Mouse (Mus musculus) midbrain, embryonic 15.5 days (tissue): ENCODE measurements around the gene Tmem56. TPM values are rescaled to one million over a fixed set of nuclear protein-coding genes. Genes with fewer than 3 reads are reported as not detected.

Experiments
- ATAC-seq: fragments of 200-750 bp; cut with Nextera tagmentation; replicated peaks from 2 replicates; pipeline ENCODE4 v1.8.0; 2017; ENCODE audit warnings: moderate TSS enrichment
- H3K27ac ChIP-seq: fragments of 300-500 bp; sonication (generic); 2 replicates; pipeline ENCODE4 v1.5.1; 2015; ENCODE audit warnings: mild to moderate bottlenecking, inconsistent platforms
- H3K27me3 ChIP-seq: fragments of 300-500 bp; sonication (generic); replicated peaks from 2 replicates; pipeline ENCODE4 v1.6.1; 2015; ENCODE audit warnings: inconsistent platforms
- H3K36me3 ChIP-seq: fragments of 300-500 bp; sonication (generic); replicated peaks from 2 replicates; pipeline ENCODE4 v1.6.1; 2015; ENCODE audit warnings: inconsistent platforms
- H3K4me1 ChIP-seq: fragments of 300-500 bp; sonication (generic); 2 replicates; pipeline ENCODE4 v1.6.1; 2015; ENCODE audit warnings: inconsistent platforms
- H3K4me2 ChIP-seq: fragments of 300-500 bp; sonication (generic); 2 replicates; pipeline ENCODE4 v1.6.1; 2015; ENCODE audit warnings: inconsistent platforms, mild to moderate bottlenecking, moderate library complexity
- H3K4me3 ChIP-seq: fragments of 300-500 bp; sonication (generic); 2 replicates; pipeline ENCODE4 v1.5.1; 2015; ENCODE audit warnings: mild to moderate bottlenecking, inconsistent platforms
- H3K9ac ChIP-seq: fragments of 300-500 bp; sonication (generic); 2 replicates; pipeline ENCODE4 v1.6.1; 2015; ENCODE audit warnings: mild to moderate bottlenecking, inconsistent platforms
- H3K9me3 ChIP-seq: fragments of 300-500 bp; sonication (generic); 2 replicates; pipeline ENCODE4 v1.6.1; 2016; ENCODE audit warnings: inconsistent platforms
- WGBS: fragments of 180-500 bp; shearing (Covaris S2); methylation state at CpG from one replicate; pipeline ENCODE4 v1.1.7; 2015; ENCODE audit warnings: mixed read lengths; 5-methylcytosine and 5-hydroxymethylcytosine counted together
- polyA plus RNA-seq: library from polyadenylated mRNA; unstranded; fragments of >200 nt; fragmentation: Nextera tagmentation; extraction: Ambion mirVana; gene quantifications from 2 replicates; pipeline ENCODE4 v1.2.1, GENCODE M21; 2015

The Tmem56 gene
- polyA plus RNA-seq, 1 experiment from 2014 or later = 2.2 TPM

- H3K36me3 ChIP-seq = no peaks in the 10 kb centered on the region
- H3K4me3 ChIP-seq = no peak overlapping the region
- H3K27ac ChIP-seq = no peak overlapping the region
- H3K4me2 ChIP-seq = no peak overlapping the region
- no peaks in the 10 kb centered on the region for H3K4me1 ChIP-seq
- H3K27me3 ChIP-seq = no peaks in the 10 kb centered on the region
- H3K9ac ChIP-seq = no peak overlapping the region
- no peaks in the 10 kb centered on the region for H3K9me3 ChIP-seq
- no peak for ATAC-seq
- 53% methylated on average over 1 of the region's 1 CpGs for WGBS
These were observed 70.7 kb downstream of the Tmem56 start for GRCm38 (mm10) chr3:121212156-121212555.

- no peak overlapping the region for H3K27ac ChIP-seq
- H3K27me3 ChIP-seq = no peaks in the 10 kb centered on the region
- H3K9me3 ChIP-seq = no peaks in the 10 kb centered on the region
- H3K9ac ChIP-seq = no peak overlapping the region
- no peaks in the 10 kb centered on the region for H3K36me3 ChIP-seq
- H3K4me3 ChIP-seq = no peak overlapping the region
- H3K4me2 ChIP-seq = no peak overlapping the region
- 93% methylated on average over 5 of the region's 5 CpGs for WGBS
- no peaks in the 10 kb centered on the region for H3K4me1 ChIP-seq
- ATAC-seq = no peak
These were observed 73.9 kb downstream of the Tmem56 start for GRCm38 (mm10) chr3:121208994-121209393.

GRCm38 (mm10) chr3:121206202-121206882 lies 76.6 kb downstream of the Tmem56 start:
- H3K4me1 ChIP-seq = no peaks in the 10 kb centered on the region
- no peak for ATAC-seq
- no peak overlapping the region for H3K4me2 ChIP-seq
- no peak overlapping the region for H3K4me3 ChIP-seq
- no peaks in the 10 kb centered on the region for H3K36me3 ChIP-seq
- no peaks in the 10 kb centered on the region for H3K27me3 ChIP-seq
- no peaks in the 10 kb centered on the region for H3K9me3 ChIP-seq
- no peak overlapping the region for H3K9ac ChIP-seq
- H3K27ac ChIP-seq = no peak overlapping the region
- WGBS = 83% methylated on average over 19 of the region's 19 CpGs

DNA sequence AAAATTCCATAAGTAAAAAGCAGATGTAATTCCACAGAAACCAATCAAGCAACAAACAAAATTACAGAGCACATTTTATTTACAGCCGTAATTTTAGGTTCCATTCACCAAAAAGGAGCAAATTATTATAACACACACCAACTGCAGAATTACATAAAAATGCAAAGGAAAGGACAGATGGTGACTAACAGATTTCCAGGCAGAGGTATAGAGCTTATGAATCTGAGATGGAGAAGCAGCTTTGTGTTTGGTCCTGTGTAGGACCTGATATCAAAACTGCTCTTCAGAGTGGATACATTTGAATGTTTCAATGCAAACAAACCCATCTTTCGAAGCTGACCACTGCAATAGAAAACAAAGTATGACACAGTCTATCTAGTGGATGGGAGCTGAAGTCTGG lies 80.3 kb downstream of the Tmem56 start:
- Histone ChIP-seq H3K9ac (no peak overlapping the region), H3K27me3 (no peaks in the 10 kb centered on the region), H3K4me1 (no peaks in the 10 kb centered on the region), H3K9me3 (no peaks in the 10 kb centered on the region), H3K36me3 (no peaks in the 10 kb centered on the region), H3K4me2 (no peak overlapping the region), H3K4me3 (no peak overlapping the region), H3K27ac (no peak overlapping the region)
- WGBS = 87% methylated on average over 2 of the region's 2 CpGs
- no peak for ATAC-seq

DNA sequence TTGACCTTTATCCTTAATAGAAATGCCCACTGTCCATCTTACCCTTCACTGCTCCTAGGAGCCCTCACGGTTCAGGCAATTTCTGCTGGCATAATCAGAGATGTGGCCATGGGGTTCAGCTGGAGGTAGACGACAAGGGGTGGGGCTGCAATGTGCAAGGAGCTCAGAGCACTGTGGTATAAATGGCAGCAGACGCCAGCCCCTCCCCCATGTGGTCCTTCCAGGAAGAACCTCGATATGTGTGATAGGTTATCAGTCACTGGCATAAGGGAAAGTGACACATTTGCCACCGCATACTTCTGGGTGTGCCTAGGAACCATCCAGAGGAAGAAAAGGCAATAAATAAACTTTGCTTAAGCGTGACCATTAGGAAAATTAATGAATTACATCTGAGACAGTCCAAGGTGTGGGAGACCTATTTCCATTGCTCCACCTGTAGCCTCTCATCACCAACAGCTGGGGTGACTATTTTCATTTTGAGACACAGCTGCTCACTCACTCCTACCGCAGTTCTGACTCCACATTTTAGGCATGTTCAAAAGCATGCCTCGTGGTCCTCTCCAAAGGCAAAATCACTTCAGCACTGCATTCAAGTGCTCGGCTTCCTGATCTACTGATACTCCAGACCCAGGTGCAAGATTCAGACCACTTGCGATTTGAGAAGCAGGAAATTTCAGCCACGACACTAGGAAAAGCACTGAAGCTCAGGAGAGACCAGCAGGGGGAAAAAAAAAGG lies 81.7 kb downstream of the Tmem56 start:
- no peak overlapping the region for H3K4me3 ChIP-seq
- H3K27me3 ChIP-seq = no peaks in the 10 kb centered on the region
- no peak overlapping the region for H3K27ac ChIP-seq
- no peak for ATAC-seq
- no peaks in the 10 kb centered on the region for H3K4me1 ChIP-seq
- no peak overlapping the region for H3K4me2 ChIP-seq
- H3K9me3 ChIP-seq = no peaks in the 10 kb centered on the region
- no peak overlapping the region for H3K9ac ChIP-seq
- no peaks in the 10 kb centered on the region for H3K36me3 ChIP-seq
- WGBS = 62% methylated on average over 11 of the region's 11 CpGs

- H3K4me2 ChIP-seq = no peak overlapping the region
These were observed 93.7 kb downstream of the Tmem56 start for GRCm38 (mm10) chr3:121189199-121189598.

DNA sequence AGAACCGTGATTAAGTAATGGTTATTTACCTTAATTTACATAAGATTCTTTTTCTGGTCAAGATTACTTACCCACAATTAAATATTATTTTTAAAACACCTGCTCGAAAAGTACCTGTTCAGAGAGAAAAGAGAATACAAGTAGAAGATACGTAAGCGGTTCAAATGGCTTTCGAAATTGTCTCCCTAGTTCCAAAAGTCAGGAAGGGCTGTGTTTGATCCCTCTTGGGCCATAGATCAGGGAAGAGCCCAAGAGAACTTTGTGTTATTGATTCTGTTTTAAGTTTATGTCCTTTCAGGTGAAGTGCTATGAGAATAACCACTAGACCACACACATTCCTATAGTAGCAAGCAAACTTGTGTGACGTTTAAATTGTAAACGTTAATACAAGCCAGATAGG lies 95.4 kb downstream of the Tmem56 start:
- Histone ChIP-seq H3K27ac (no peak overlapping the region), H3K36me3 (no peaks in the 10 kb centered on the region)
- 92% methylated on average over 7 of the region's 7 CpGs for WGBS

More at GRCm38 (mm10) chr3:121189199-121189598, 93.7 kb downstream of the Tmem56 start:
- H3K27ac ChIP-seq = no peak overlapping the region
- no peaks in the 10 kb centered on the region for H3K9me3 ChIP-seq
- 92% methylated on average over 2 of the region's 2 CpGs for WGBS
- no peak for ATAC-seq
- H3K4me1 ChIP-seq = no peaks in the 10 kb centered on the region
- H3K36me3 ChIP-seq = no peaks in the 10 kb centered on the region
- H3K9ac ChIP-seq = no peak overlapping the region
- no peaks in the 10 kb centered on the region for H3K27me3 ChIP-seq
- H3K4me3 ChIP-seq = no peak overlapping the region

DNA sequence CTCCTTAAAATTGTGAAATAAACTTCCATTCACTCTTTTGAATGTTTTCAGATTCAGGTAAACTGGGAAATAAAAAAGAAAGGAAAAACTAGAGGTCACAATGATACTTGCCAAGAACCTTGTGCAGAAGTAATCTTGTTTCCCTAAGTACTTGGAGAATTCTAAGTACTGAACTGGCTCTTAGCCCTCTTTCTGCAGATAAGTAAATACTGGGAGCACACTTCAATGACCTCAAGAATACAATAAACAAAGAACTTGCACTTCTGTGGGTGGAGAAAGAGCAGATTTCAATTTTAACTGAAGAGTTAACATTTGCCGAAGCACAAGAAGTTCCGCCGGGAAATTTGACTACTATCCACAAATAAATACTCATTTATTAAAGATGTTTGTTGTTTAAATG lies 96.0 kb downstream of the Tmem56 start:
- no peak overlapping the region for H3K4me3 ChIP-seq
- no peak overlapping the region for H3K27ac ChIP-seq
- H3K27me3 ChIP-seq = no peaks in the 10 kb centered on the region
- no peaks in the 10 kb centered on the region for H3K4me1 ChIP-seq
- no peak overlapping the region for H3K9ac ChIP-seq
- H3K9me3 ChIP-seq = no peaks in the 10 kb centered on the region
- no peak for ATAC-seq
- no peaks in the 10 kb centered on the region for H3K36me3 ChIP-seq
- 77% methylated on average over 3 of the region's 3 CpGs for WGBS
- no peak overlapping the region for H3K4me2 ChIP-seq

More for the DNA sequence above, 95.4 kb downstream of the Tmem56 start:
- Histone ChIP-seq H3K4me3 (no peak overlapping the region), H3K27me3 (no peaks in the 10 kb centered on the region), H3K9me3 (no peaks in the 10 kb centered on the region), H3K4me1 (no peaks in the 10 kb centered on the region), H3K4me2 (no peak overlapping the region), H3K9ac (no peak overlapping the region)
- no peak for ATAC-seq

GRCm38 (mm10) chr3:121185197-121185596 lies 97.7 kb downstream of the Tmem56 start:
- Histone ChIP-seq H3K9ac (no peak overlapping the region), H3K36me3 (no peaks in the 10 kb centered on the region), H3K4me3 (no peak overlapping the region), H3K4me1 (no peaks in the 10 kb centered on the region), H3K9me3 (no peaks in the 10 kb centered on the region), H3K27ac (no peak overlapping the region), H3K4me2 (no peak overlapping the region), H3K27me3 (no peaks in the 10 kb centered on the region)
- no peak for ATAC-seq
- WGBS = 88% methylated on average over 3 of the region's 3 CpGs

GRCm38 (mm10) chr3:121176011-121176410 lies 106.9 kb downstream of the Tmem56 start:
- WGBS = 88% methylated on average over 1 of the region's 1 CpGs
- Histone ChIP-seq H3K4me3 (no peak overlapping the region), H3K27ac (no peak overlapping the region), H3K4me1 (peaks cover 5% of the 10 kb centered on the region; the same call in 1 of the 2 replicates), H3K4me2 (no peak overlapping the region), H3K9me3 (no peaks in the 10 kb centered on the region), H3K27me3 (no peaks in the 10 kb centered on the region), H3K9ac (no peak overlapping the region), H3K36me3 (no peaks in the 10 kb centered on the region)
- no peak for ATAC-seq

DNA sequence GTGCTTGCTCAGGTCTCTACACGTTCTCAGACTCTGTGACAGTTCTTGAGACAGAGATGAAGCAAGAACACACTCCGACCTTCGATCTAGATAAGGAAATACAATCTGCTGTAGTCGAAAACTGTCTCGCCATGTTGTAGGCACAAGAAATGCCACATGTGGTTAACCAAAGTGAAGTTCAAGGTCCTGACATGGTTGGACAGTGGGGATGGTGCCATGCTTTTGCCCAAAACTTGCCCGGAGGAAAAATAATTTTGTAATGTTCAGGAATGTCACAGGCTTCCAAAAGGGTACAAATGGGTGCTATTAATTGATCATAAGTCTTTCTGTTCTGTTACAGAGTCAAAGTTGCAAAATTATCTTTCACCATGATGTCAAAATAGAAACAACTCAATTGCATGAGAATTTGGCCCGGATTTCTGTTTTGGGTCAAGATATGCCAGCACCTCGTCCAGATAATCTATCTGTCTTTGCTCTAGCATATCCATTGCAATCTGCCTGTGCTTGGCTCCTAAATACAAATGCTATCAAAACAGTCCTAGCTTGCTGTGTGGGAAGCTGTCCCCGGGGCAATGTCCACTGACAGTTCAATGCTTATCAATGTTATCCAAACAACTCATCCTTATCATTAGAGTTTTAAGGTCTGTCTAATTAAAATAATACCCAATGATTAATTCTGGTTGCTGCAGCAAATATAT lies 108.5 kb downstream of the Tmem56 start:
- peaks cover 11% of the 10 kb centered on the region; the same call in 1 of the 2 replicates for H3K4me1 ChIP-seq
- no peak overlapping the region for H3K4me2 ChIP-seq
- H3K9me3 ChIP-seq = no peaks in the 10 kb centered on the region
- ATAC-seq = no peak
- no peak overlapping the region for H3K4me3 ChIP-seq
- H3K9ac ChIP-seq = no peak overlapping the region
- H3K27ac ChIP-seq = no peak overlapping the region
- 84% methylated on average over 9 of the region's 9 CpGs for WGBS
- H3K36me3 ChIP-seq = no peaks in the 10 kb centered on the region
- no peaks in the 10 kb centered on the region for H3K27me3 ChIP-seq

- WGBS = 75% methylated on average over 2 of the region's 2 CpGs
- ATAC-seq = no peak
- Histone ChIP-seq H3K36me3 (no peaks in the 10 kb centered on the region), H3K4me1 (peaks cover 11% of the 10 kb centered on the region; the same call in 1 of the 2 replicates), H3K9ac (no peak overlapping the region), H3K27ac (no peak overlapping the region), H3K27me3 (no peaks in the 10 kb centered on the region), H3K9me3 (no peaks in the 10 kb centered on the region), H3K4me2 (no peak overlapping the region), H3K4me3 (no peak overlapping the region)
These were observed 110.2 kb downstream of the Tmem56 start for GRCm38 (mm10) chr3:121172718-121173117.
